In the genomic region with DNA sequence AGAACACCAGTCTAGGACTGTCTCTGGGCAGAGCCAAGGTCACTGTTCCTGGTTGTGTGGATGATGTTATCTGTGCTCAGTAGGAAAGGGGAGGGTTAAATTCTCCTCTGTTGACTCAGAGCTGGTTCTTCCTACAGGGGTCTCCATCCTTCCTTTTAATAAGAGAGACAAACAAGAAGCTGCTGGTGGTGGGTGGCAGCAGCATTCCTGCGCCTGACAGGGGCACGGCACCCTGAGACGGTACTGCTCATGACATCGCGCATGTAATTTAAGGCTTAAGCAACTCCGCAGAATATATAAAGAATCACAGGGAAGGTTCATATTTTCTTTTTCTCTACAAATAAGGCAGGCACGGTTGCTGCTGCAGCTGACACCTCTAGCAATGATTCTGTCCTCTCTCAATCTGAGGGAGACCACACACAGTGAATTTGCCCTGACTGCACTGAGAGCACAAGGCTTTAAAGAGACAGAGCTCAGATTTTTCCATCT, we compare ENCODE assay signal across 11 mouse cellular contexts.
DNase-seq lines count a peak whose midpoint lies in the region; ATAC-seq lines count a peak whose summit lies in the region.
"Had no signal": no experiment of that assay in that cellular context is flagged by ENCODE, and none has a peak within 500 bp of the region (broad histone marks: within the 10 kb centered on the region; RNA-seq: fewer than 3 reads in every experiment).

No protein-coding gene starts in this region.

- no peak overlapping the region for H3K27ac ChIP-seq in heart, embryonic 13.5 days (replicated peaks)
- H3K27ac ChIP-seq in embryonic facial prominence, embryonic 14.5 days (replicated peaks; ENCODE audit: low read depth, low read length) = peak overlapping the region; percentile 29; the same call in 1 of the 2 replicates
- H3K27ac ChIP-seq in intestine, embryonic 16.5 days (ENCODE audit: low read length) = peak overlapping the region; percentile 47; the same call in 1 of the 2 replicates
- peak overlapping the region; percentile 85 for H3K27ac ChIP-seq in neural tube, embryonic 15.5 days (replicated peaks)
- H3K27ac ChIP-seq: liver, embryonic 12.5 days had no signal

- no peaks in the 10 kb centered on the region for H3K9me3 ChIP-seq in heart, embryonic 13.5 days
- no peaks in the 10 kb centered on the region for H3K9me3 ChIP-seq in embryonic facial prominence, embryonic 14.5 days (ENCODE audit: control insufficient read depth, low read length)
- H3K9me3 ChIP-seq in intestine, embryonic 16.5 days (ENCODE audit: control insufficient read depth, low read length) = no peaks in the 10 kb centered on the region
- no peaks in the 10 kb centered on the region for H3K9me3 ChIP-seq in neural tube, embryonic 15.5 days (replicated peaks)
- H3K9me3 ChIP-seq: liver, embryonic 12.5 days had no signal

- peaks cover 5% of the 10 kb centered on the region; the same call in 1 of the 2 replicates for H3K27me3 ChIP-seq in heart, embryonic 13.5 days (replicated peaks)
- H3K27me3 ChIP-seq in embryonic facial prominence, embryonic 14.5 days (replicated peaks; ENCODE audit: control insufficient read depth, insufficient read depth, low read length) = no peaks in the 10 kb centered on the region
- no peaks in the 10 kb centered on the region for H3K27me3 ChIP-seq in intestine, embryonic 16.5 days (replicated peaks; ENCODE audit: control insufficient read depth, insufficient read depth, low read length)
- H3K27me3 ChIP-seq in neural tube, embryonic 15.5 days (replicated peaks) = no peaks in the 10 kb centered on the region
- H3K27me3 ChIP-seq: liver, embryonic 12.5 days had no signal

- WGBS in heart, embryonic 13.5 days = 27% methylated on average over 7 of the region's 7 CpGs
- WGBS in embryonic facial prominence, embryonic 14.5 days = 7% methylated on average over 7 of the region's 7 CpGs
- 10% methylated on average over 7 of the region's 7 CpGs for WGBS in intestine, embryonic 16.5 days
- WGBS in neural tube, embryonic 15.5 days = 11% methylated on average over 7 of the region's 7 CpGs

- ATAC-seq in heart, embryonic 13.5 days (ENCODE audit: extremely low read depth, insufficient number of reproducible peaks, low FRiP score, low TSS enrichment) = no peak
- ATAC-seq in embryonic facial prominence, embryonic 14.5 days (ENCODE audit: low read depth) = peak; percentile 27; the same call in 1 of the 2 replicates
- ATAC-seq in intestine, embryonic 16.5 days = peak; percentile 72
- ATAC-seq in neural tube, embryonic 15.5 days (ENCODE audit: low FRiP score) = peak; percentile 53; the same call in 1 of the 2 replicates
- ATAC-seq: liver, embryonic 12.5 days had no signal

- no peak overlapping the region for H3K4me3 ChIP-seq in heart, embryonic 13.5 days
- no peak overlapping the region for H3K4me3 ChIP-seq in embryonic facial prominence, embryonic 14.5 days (ENCODE audit: low read depth, low read length)
- H3K4me3 ChIP-seq in intestine, embryonic 16.5 days (ENCODE audit: low read length) = no peak overlapping the region
- H3K4me3 ChIP-seq in neural tube, embryonic 15.5 days (replicated peaks) = no peak overlapping the region
- H3K4me3 ChIP-seq: liver, embryonic 12.5 days had no signal

- intact Hi-C loops in heart, postnatal 14 days (cut with DNase I) = no loop called here

- peak overlapping the region; percentile 25 for H3K4me2 ChIP-seq in heart, embryonic 13.5 days
- no peak overlapping the region for H3K4me2 ChIP-seq in embryonic facial prominence, embryonic 14.5 days (ENCODE audit: low read depth, low read length)
- H3K4me2 ChIP-seq in intestine, embryonic 16.5 days (ENCODE audit: low read depth, low read length) = 0 out of 2 replicates have a peak overlapping the region, but pooled peaks have one; percentile 0
- H3K4me2 ChIP-seq in neural tube, embryonic 15.5 days = peak overlapping the region; percentile 33
- H3K4me2 ChIP-seq: liver, embryonic 12.5 days had no signal

- peaks cover 14% of the 10 kb centered on the region for H3K4me1 ChIP-seq in heart, embryonic 13.5 days
- peaks cover 14% of the 10 kb centered on the region for H3K4me1 ChIP-seq in embryonic facial prominence, embryonic 14.5 days (ENCODE audit: control insufficient read depth, insufficient read depth, low read length)
- H3K4me1 ChIP-seq in intestine, embryonic 16.5 days (ENCODE audit: control insufficient read depth, insufficient read depth, low read length) = no peaks in the 10 kb centered on the region
- H3K4me1 ChIP-seq in neural tube, embryonic 15.5 days = peaks cover 33% of the 10 kb centered on the region

- DNase-seq in heart, postnatal 14 days = no peak
- DNase-seq in embryonic facial prominence, embryonic 14.5 days (ENCODE audit: low spot score) = peak; percentile 51
- no peak for DNase-seq in layer of hippocampus, adult 9-11 months
- DNase-seq in layer of hippocampus, postnatal 25 days (ENCODE audit: extremely low spot score in 1 of 2, low spot score in 1 of 2) = no peak
- no peak for DNase-seq in urinary bladder, adult 18-20 months (ENCODE audit: low spot score in 2 of 2)
- DNase-seq: cerebellum, adult 2 months; kidney, adult 18-20 months had no signal

- no peak overlapping the region for H3K9ac ChIP-seq in heart, embryonic 13.5 days
- no peak overlapping the region for H3K9ac ChIP-seq in embryonic facial prominence, embryonic 14.5 days (ENCODE audit: low read depth, low read length)
- H3K9ac ChIP-seq in intestine, embryonic 16.5 days (ENCODE audit: low read depth, low read length) = no peak overlapping the region
- peak overlapping the region; percentile 20; the same call in 1 of the 2 replicates for H3K9ac ChIP-seq in neural tube, embryonic 15.5 days (replicated peaks)
- H3K9ac ChIP-seq: liver, embryonic 12.5 days had no signal

- H3K36me3 ChIP-seq in heart, embryonic 13.5 days = no peaks in the 10 kb centered on the region
- H3K36me3 ChIP-seq in embryonic facial prominence, embryonic 14.5 days (ENCODE audit: control insufficient read depth, insufficient read depth, low read length) = no peaks in the 10 kb centered on the region
- H3K36me3 ChIP-seq in intestine, embryonic 16.5 days (ENCODE audit: control insufficient read depth, insufficient read depth, low read length) = no peaks in the 10 kb centered on the region
- no peaks in the 10 kb centered on the region for H3K36me3 ChIP-seq in neural tube, embryonic 15.5 days
- H3K36me3 ChIP-seq: liver, embryonic 12.5 days had no signal
